Mouse (Mus musculus) embryonic facial prominence, embryonic 10.5 days (tissue): Measurements from ENCODE around the gene Kif11. TPM values are rescaled to one million over a fixed set of nuclear protein-coding genes. Genes with fewer than 3 reads are reported as not detected.

Source experiments
- DNase-seq: peaks from one replicate; pipeline ENCODE4 v3.0.0-alpha.2; 2017; ENCODE audit warnings: low spot score
- H3K27ac ChIP-seq: fragments of 300-500 bp; sonication (generic); replicated peaks from 2 replicates; pipeline ENCODE4 v1.5.1; 2016; ENCODE audit warnings: mild to moderate bottlenecking
- H3K27me3 ChIP-seq: fragments of 300-500 bp; sonication (generic); replicated peaks from 2 replicates; pipeline ENCODE4 v1.6.1; 2016; ENCODE audit warnings: low read depth, mild to moderate bottlenecking; ENCODE audit not compliant: poor library complexity, severe bottlenecking
- H3K36me3 ChIP-seq: fragments of 300-500 bp; sonication (generic); replicated peaks from 2 replicates; pipeline ENCODE4 v1.6.1; 2016; ENCODE audit warnings: mild to moderate bottlenecking, moderate library complexity
- H3K4me1 ChIP-seq: fragments of 300-500 bp; sonication (generic); 2 replicates; pipeline ENCODE4 v1.6.1; 2016
- H3K4me3 ChIP-seq: fragments of 300-500 bp; sonication (generic); 2 replicates; pipeline ENCODE4 v1.5.1; 2016; ENCODE audit warnings: mild to moderate bottlenecking, moderate library complexity
- H3K9me3 ChIP-seq: fragments of 300-500 bp; sonication (generic); 2 replicates; pipeline ENCODE4 v1.6.1; 2016; ENCODE audit warnings: mild to moderate bottlenecking
- WGBS: fragments of 180-500 bp; shearing (Covaris S2); methylation state at CpG from one replicate; pipeline ENCODE4 v1.1.7; 2016; 5-methylcytosine and 5-hydroxymethylcytosine counted together
- polyA plus RNA-seq: library from polyadenylated mRNA; unstranded; fragments of >200 nt; fragmentation: Nextera tagmentation; extraction: Ambion mirVana; gene quantifications from 2 replicates; pipeline ENCODE4 v1.2.1, GENCODE M21; 2016

Gene Kif11
- polyA plus RNA-seq: 86.0 and 87.4 TPM in 2 replicates

DNA sequence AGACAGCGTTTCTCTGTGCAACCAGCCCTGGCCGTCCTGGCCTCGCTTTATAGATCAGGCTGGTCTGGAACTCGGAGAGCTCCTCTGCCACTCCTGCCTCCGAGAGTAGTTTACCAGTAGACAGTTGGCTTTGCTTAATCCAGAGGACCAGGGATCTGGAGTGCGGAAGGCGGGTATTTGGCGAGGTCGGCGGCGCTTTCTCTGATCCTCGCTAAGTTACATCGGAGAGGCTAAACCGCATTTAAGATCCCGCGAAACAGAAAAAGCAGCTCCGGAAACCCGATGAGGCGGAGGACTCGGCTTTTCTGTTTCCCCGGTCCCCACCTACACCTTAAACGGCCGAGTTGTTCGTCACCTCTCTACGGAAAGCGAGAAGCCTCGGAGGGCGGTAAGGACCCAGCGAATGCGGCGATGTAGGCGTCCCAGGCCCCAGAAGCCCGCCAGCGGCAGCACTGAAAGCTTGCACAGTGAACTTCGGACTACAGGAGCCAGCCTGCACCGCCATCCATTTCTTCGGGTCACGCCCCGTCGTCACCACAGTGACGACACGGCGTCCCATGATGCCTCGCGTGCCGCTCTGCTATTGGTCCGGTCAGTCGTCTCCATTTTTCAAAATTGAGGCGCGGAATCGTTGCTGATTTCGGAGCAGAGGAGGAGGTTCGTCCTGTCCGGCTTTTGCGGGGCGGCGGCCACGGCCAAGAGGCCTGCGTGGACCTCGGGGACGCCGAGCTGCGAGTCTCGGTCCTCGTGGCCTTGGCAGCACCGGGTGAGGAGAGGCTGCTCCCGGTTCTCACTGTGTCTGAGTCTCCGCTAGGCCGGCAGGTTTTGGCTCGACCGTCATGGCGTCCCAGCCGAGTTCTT, at the start of gene Kif11:
TSS of gene Kif11 (plus strand) at position 649 of the 861 bp plus-strand sequence.
- H3K27me3 ChIP-seq: no peaks in the 10 kb centered on the region
- peak; percentile 94 for DNase-seq
- peak within 1 kb of the TSS; percentile 97 for H3K4me3 ChIP-seq
- under 1% methylated on average over 73 of the region's 73 CpGs for WGBS
- peaks cover 10% of the 10 kb centered on the region for H3K36me3 ChIP-seq
- peak within 1 kb of the TSS; percentile 98 for H3K27ac ChIP-seq
- no peaks in the 10 kb centered on the region for H3K9me3 ChIP-seq
- H3K4me1 ChIP-seq: peaks cover 18% of the 10 kb centered on the region

DNA sequence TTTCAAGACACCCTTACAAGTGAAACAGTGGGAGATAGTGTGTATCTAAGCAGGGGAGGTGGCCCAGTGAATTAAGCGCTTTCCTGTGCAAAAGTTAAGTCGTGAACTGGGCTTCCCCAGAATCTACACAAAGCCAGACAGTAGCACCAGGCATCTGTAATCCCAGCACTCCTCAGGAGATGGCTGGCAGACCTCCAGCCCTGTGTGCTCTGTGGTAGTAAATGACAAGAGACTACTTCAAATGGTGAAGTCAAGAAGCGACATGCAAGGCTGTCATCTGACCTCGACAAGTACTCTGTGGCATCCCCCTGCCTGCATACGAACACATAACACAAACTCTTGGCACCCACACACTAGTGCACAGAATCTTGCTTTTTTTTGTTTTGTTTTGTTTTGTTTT, 49.0 kb upstream of the Kif11 start:
- H3K4me1 ChIP-seq: no peaks in the 10 kb centered on the region
- WGBS: 92% methylated on average over 5 of the region's 5 CpGs
- no peaks in the 10 kb centered on the region for H3K9me3 ChIP-seq
- H3K27me3 ChIP-seq: no peaks in the 10 kb centered on the region
- no peak for DNase-seq
- no peak overlapping the region for H3K4me3 ChIP-seq
- H3K27ac ChIP-seq: no peak overlapping the region
- peaks cover 29% of the 10 kb centered on the region for H3K36me3 ChIP-seq

DNA sequence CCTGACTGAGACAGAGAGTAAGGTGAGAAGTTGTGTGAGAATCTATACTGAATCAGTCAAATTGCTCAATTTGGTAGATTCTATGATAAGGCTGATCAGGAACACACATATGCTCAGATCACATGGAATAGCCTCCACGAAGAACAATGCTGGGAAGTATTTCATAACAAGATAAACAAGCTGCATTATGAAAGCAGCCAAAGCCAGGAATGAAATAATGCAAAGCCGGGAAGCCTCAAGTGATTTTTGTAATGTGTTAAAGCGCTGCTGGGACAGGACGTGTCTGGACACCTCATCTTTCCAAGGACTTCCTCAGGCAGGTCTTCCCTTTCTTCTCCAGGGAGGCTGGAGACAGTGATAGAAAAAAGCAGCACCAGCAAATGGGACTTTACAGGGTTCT, 43.5 kb upstream of the Kif11 start:
- WGBS: 89% methylated on average over 4 of the region's 4 CpGs
- Histone ChIP-seq H3K4me1 (no peaks in the 10 kb centered on the region), H3K27ac (no peak overlapping the region), H3K27me3 (no peaks in the 10 kb centered on the region), H3K9me3 (no peaks in the 10 kb centered on the region), H3K4me3 (no peak overlapping the region), H3K36me3 (peaks cover 19% of the 10 kb centered on the region)
- DNase-seq: no peak

DNA sequence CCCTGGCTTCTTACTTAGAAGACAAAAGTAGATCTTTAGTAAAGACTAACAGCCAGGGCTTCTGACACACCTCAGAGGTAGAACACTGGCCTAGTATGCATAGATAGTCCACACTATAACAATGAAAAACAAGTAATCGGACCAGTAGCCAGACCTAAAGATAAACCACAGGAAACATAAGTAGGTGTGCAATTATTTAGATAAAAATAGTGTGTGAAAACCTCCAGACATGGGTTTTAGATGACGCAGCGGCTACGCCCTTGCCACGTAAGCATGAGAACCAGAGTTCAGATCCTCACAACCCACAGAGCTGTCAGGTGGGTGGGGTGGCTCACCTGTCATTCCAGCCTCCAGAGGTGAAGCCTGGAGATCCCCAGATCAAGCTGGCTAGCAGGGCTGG, 42.8 kb upstream of the Kif11 start:
- 98% methylated on average over 5 of the region's 5 CpGs for WGBS
- no peaks in the 10 kb centered on the region for H3K27me3 ChIP-seq
- no peak for DNase-seq

DNA sequence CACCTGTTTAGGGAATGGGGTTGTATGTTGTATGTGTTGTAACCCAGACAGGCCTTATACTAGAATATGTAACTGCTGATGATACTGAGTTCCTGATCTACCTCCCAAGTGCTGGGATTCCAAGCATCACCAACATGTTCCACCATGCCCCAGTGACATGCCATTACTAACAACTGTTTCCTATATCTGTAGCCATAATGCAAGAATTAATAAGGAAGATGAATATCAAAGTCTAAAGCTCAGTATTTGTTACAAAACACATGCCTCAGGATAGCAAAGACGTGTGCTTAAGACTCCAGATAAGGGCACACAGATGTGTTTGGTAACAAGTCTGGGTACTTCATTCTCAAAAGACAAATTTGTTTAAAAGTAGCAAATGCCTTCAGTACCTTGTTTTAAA, 40.8 kb upstream of the Kif11 start:
- Histone ChIP-seq H3K27me3 (no peaks in the 10 kb centered on the region), H3K9me3 (no peaks in the 10 kb centered on the region), H3K4me1 (no peaks in the 10 kb centered on the region), H3K36me3 (0 out of 2 replicates have a peak, but pooled peaks cover under 1% of the 10 kb centered on the region), H3K4me3 (no peak overlapping the region), H3K27ac (no peak overlapping the region)
- WGBS: 89% methylated on average over 1 of the region's 1 CpGs
- DNase-seq: no peak

More for the DNA sequence above, 42.8 kb upstream of the Kif11 start:
- Histone ChIP-seq H3K9me3 (no peaks in the 10 kb centered on the region), H3K27ac (no peak overlapping the region), H3K4me3 (no peak overlapping the region), H3K4me1 (no peaks in the 10 kb centered on the region), H3K36me3 (peaks cover 13% of the 10 kb centered on the region)

DNA sequence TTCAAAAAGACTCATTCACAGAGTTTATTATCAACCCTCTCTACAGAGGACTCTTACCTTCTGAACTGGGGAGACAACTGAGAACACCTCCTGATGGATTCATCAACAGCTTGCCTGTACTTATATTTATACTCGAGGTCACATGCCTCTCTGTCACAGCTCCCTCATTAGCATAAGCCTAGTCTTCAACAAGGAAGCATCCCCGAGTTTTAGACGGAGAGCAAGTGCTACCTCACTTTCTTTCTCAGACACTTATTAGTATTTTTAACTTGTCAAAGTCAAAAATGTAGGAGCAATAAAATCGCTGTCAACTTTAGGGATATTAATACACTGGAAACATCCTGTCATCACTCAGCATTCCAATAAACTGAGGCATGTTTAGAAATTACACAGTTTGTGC, 38.5 kb upstream of the Kif11 start, which contains the start of gene Ide:
TSS of gene Ide (minus strand) at position 101 of the 400 bp plus-strand sequence.
- Histone ChIP-seq H3K4me1 (no peaks in the 10 kb centered on the region), H3K36me3 (no peaks in the 10 kb centered on the region), H3K27ac (no peak within 1 kb of the TSS), H3K9me3 (no peaks in the 10 kb centered on the region), H3K27me3 (no peaks in the 10 kb centered on the region), H3K4me3 (no peak within 1 kb of the TSS)
- no peak for DNase-seq
- WGBS: 76% methylated on average over 4 of the region's 4 CpGs

DNA sequence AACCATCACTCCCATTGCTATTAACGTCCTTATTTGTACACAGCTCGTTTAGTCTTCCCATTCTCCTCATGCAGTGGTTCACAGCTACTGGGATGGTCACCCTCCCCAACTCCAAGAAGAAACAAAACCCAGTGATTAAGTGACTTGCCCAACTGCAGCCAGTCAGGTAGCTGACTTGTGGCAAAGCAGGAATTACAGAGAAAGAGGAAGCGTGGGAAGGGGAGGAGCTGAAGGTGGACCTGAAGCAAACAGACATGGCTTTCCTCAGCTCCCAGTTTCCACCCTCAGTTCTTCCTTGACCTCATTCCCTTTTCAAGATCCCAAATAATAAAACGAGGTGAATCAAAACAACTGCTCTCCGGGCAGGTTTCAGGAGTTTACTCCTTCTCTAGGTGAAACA, 35.7 kb upstream of the Kif11 start:
- Histone ChIP-seq H3K9me3 (no peaks in the 10 kb centered on the region), H3K27me3 (no peaks in the 10 kb centered on the region), H3K4me1 (no peaks in the 10 kb centered on the region), H3K36me3 (no peaks in the 10 kb centered on the region), H3K4me3 (no peak overlapping the region), H3K27ac (no peak overlapping the region)
- 80% methylated on average over 5 of the region's 5 CpGs for WGBS
- no peak for DNase-seq

DNA sequence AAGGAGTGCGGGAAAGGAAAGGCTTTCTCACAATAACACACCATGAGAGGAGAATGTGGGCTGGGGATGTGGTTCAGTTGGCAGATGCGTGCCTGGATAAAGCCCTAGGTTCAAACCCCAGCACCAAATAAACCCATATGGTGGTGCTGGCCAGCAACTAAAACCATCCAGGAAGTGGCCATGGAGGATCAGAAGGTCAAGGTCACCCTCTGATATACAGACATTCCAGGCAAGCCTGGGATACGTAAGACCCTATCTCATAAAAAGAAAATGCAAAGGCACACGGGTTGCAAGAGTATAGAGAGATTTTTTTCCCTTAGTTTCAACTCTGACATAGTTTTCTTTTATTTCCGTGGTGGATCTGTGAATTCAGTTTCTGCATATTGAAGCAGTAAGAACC, 35.3 kb upstream of the Kif11 start:
- H3K27ac ChIP-seq: no peak overlapping the region
- H3K9me3 ChIP-seq: no peaks in the 10 kb centered on the region
- H3K4me1 ChIP-seq: no peaks in the 10 kb centered on the region
- WGBS: 83% methylated on average over 5 of the region's 5 CpGs
- no peak for DNase-seq
- no peaks in the 10 kb centered on the region for H3K27me3 ChIP-seq
- H3K4me3 ChIP-seq: no peak overlapping the region
- no peaks in the 10 kb centered on the region for H3K36me3 ChIP-seq

DNA sequence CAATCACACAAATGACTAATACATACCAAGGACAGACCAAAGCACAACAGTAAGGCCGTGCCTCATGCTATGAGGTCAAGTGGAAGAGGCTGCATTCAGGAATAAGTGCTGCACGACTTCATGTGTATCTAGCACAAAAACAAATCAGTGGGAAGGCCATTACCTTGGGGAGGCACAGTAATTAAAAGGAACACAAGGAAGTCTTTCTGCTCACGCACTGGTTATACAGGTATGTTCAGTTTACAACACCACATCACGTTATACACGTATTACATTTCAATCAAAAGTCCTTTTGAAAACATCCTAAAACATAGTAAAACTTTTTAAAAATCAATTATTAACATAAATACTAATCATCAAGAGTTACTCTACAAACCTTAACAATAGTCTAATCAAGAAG, 32.3 kb upstream of the Kif11 start:
- H3K27me3 ChIP-seq: no peaks in the 10 kb centered on the region
- H3K27ac ChIP-seq: no peak overlapping the region
- 90% methylated on average over 5 of the region's 5 CpGs for WGBS
- DNase-seq: no peak
- H3K4me3 ChIP-seq: no peak overlapping the region
- H3K9me3 ChIP-seq: no peaks in the 10 kb centered on the region
- no peaks in the 10 kb centered on the region for H3K4me1 ChIP-seq
- H3K36me3 ChIP-seq: no peaks in the 10 kb centered on the region

DNA sequence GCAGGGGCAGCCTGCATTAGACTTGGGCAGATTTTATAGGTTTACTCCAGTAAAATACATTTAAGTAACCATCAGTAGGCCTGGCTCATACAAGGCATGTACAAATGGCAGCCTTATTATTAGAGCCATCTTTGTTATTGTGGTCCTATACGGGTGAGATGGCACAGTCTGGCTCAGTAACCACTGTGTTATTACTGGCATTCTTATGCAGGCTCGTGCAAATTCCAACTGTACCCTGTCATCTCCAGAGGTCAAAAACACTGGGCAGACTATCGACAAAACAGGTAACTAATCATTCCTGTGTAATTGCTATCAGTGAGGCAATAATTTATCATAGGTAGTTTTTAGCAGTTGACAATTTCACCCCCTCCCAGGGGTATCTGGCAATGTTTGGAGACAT, 29.9 kb upstream of the Kif11 start:
- H3K27ac ChIP-seq: no peak overlapping the region
- 0 out of 2 replicates have a peak, but pooled peaks cover 8% of the 10 kb centered on the region for H3K36me3 ChIP-seq
- DNase-seq: no peak
- no peaks in the 10 kb centered on the region for H3K27me3 ChIP-seq
- no peak overlapping the region for H3K4me3 ChIP-seq
- WGBS: 83% methylated on average over 3 of the region's 3 CpGs
- H3K9me3 ChIP-seq: no peaks in the 10 kb centered on the region
- no peaks in the 10 kb centered on the region for H3K4me1 ChIP-seq

DNA sequence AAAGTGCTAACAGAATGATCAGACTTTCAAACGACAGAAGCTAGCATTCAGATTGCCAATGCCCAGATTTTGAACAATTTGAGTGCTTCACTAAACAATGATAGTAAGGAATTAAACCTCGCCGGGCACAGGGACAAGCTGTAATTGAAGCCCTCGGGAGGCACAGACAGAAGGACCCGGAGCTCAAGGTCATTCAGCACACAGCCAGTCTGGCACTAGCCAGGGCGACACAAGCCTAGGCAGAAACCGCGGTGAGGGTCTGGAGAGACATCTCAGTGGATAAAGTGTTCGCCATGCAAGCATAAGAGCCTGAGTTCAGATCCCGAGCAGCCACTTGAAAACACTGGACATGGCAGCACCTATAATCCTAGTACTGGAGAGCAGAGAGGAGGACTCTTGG, 27.9 kb upstream of the Kif11 start:
- Histone ChIP-seq H3K27me3 (no peaks in the 10 kb centered on the region), H3K4me1 (no peaks in the 10 kb centered on the region), H3K9me3 (no peaks in the 10 kb centered on the region), H3K27ac (no peak overlapping the region), H3K4me3 (no peak overlapping the region), H3K36me3 (peaks cover 20% of the 10 kb centered on the region)
- WGBS: 89% methylated on average over 10 of the region's 10 CpGs
- no peak for DNase-seq

DNA sequence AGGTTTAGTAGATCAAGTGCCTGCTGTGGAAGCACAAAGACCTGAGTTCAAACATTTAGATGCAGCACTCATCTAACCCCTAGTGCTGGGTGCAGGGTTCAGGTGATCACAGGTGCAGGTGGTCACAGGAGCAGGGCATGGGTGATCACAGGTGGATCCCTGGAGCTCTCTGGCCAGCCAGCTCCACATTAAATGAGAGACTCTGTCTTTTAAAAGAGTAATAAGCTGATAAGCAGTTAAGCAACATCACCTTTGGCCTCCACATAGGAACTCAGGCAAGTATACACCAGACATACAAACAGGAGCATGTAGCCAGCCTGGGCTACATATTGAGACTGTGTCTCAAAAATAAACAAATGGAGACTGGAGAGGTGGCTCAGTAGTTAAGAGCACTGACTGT, 27.3 kb upstream of the Kif11 start:
- Histone ChIP-seq H3K27me3 (no peaks in the 10 kb centered on the region), H3K27ac (no peak overlapping the region), H3K36me3 (peaks cover 20% of the 10 kb centered on the region), H3K4me3 (no peak overlapping the region), H3K4me1 (no peaks in the 10 kb centered on the region), H3K9me3 (no peaks in the 10 kb centered on the region)
- DNase-seq: no peak

DNA sequence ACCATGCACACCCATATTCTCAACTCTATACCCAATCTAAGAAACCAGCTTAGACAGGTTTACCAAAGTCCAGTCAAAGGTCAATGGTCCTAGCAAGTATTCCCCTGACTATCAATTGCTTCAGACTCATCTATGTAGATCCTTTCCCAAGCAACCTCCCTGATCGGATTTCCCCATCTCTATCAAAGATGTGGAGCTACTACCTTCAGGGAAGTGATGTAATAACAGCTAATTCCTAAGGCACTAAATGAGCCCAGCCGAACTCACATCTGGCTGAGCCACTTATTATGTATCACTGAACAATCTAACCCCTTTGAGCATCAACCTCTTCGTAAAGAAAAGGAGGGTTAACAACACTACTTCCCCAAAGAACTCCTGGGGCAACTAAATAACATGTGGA, 23.4 kb upstream of the Kif11 start:
- Histone ChIP-seq H3K4me1 (no peaks in the 10 kb centered on the region), H3K4me3 (no peak overlapping the region), H3K36me3 (peaks cover 20% of the 10 kb centered on the region), H3K27ac (no peak overlapping the region), H3K27me3 (no peaks in the 10 kb centered on the region), H3K9me3 (no peaks in the 10 kb centered on the region)
- WGBS: 86% methylated on average over 3 of the region's 3 CpGs
- DNase-seq: no peak
